Mouse (Mus musculus) olfactory bulb, adult 2 months (tissue): ENCODE results near the gene Gm44790.

Experiments used
- CTCF ChIP-seq: fragments of 200-500 bp; IDR thresholded peaks from 2 replicates; pipeline ENCODE4 v1.5.1; 2012; ENCODE audit warnings: low read depth, mild to moderate bottlenecking, low read length, moderate library complexity; ENCODE audit not compliant: insufficient read depth
- POLR2A ChIP-seq: fragments of 200-500 bp; IDR thresholded peaks from 2 replicates; pipeline ENCODE4 v1.6.1; 2012; ENCODE audit warnings: mild to moderate bottlenecking, low read depth, low read length, moderate library complexity; ENCODE audit not compliant: insufficient read depth

DNA sequence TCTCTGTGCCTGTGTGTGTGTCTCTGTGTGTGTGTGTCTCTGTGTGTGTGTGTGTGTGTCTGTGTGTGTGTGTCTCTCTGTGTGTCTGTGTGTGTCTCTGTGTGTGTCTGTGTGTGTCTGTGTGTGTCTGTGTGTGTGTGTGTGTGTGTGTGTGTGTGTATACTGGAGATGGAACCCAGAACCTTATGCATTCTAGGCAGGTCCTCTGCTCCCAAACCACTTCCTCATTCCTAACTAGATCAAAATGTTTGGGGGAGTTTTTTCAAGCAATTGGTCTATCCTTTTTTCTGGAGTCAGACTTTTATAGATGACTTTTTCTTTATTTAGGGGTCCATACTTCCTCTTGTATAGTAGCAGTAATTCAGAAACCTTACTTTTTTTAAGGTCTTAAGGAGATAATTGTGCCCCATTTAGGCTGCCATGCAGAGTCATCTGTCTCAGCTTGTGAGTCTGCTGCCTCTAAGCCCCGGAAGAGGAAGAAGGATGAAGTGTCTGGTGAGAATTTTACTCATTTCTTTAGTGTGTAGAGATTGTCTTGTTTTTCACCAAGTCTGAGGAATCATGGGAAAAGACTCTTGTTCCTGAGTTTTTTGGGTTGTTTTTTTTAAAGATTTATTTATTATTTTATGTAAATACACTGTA is 20.6 kb downstream of the Gm44790 start:
- TF ChIP-seq CTCF, result no peak
- TF ChIP-seq POLR2A, result no peak
